Mouse (Mus musculus) CH12.LX (cell line): ENCODE data around the gene Hdlbp. TPM values are rescaled to one million over a fixed set of nuclear protein-coding genes. Genes with fewer than 3 reads are reported as not detected.

Experiments
- DNase-seq: peaks from one replicate; pipeline ENCODE4 v3.0.0-alpha.2; 2013; ENCODE audit errors: extremely low read depth
- H3K27ac ChIP-seq: 2 replicates; pipeline ENCODE4 v1.5.1; 2012; ENCODE audit warnings: low read depth, mild to moderate bottlenecking, control low read depth, moderate library complexity; ENCODE audit not compliant: insufficient read depth
- H3K27me3 ChIP-seq: replicated peaks from 2 replicates; pipeline ENCODE3; 2012; ENCODE audit warnings: inconsistent platforms
- H3K36me3 ChIP-seq, 2 experiments: replicated peaks in 1 of 2; 2 replicates each; pipeline versions ENCODE3 to v1.6.1; 2012; ENCODE audit warnings: inconsistent platforms in 1 of 2, low read length in 1 of 2, mild to moderate bottlenecking in 1 of 2, mixed read lengths in 1 of 2, moderate library complexity in 1 of 2; ENCODE audit not compliant: control insufficient read depth in 1 of 2, insufficient read depth in 1 of 2
- H3K4me1 ChIP-seq, 2 experiments: 2 replicates each; pipeline ENCODE4 v1.6.1; 2012; ENCODE audit warnings: inconsistent platforms in 1 of 2, moderate library complexity in 1 of 2; ENCODE audit not compliant: insufficient read depth in 2 of 2, control insufficient read depth in 1 of 2
- H3K4me2 ChIP-seq: 2 replicates; pipeline ENCODE4 v1.6.1; 2012; ENCODE audit warnings: low read depth, mild to moderate bottlenecking, control low read depth; ENCODE audit not compliant: poor library complexity, insufficient read depth, severe bottlenecking
- H3K4me3 ChIP-seq, 3 experiments: fragments of 150-350 bp in 1 of 3; sonication (generic) in 1 of 3; replicated peaks in 1 of 3; 2 replicates each; pipeline versions ENCODE3 to v1.5.1; 2011 to 2012; ENCODE audit warnings: low read depth in 2 of 3, low read length in 2 of 3, mild to moderate bottlenecking in 2 of 3, moderate library complexity in 2 of 3, control low read depth in 1 of 3, improper control_type of control experiment in 1 of 3, inconsistent platforms in 1 of 3, mixed read lengths in 1 of 3; ENCODE audit not compliant: poor library complexity in 1 of 3
- H3K79me2 ChIP-seq: replicated peaks from 2 replicates; pipeline ENCODE4 v1.6.1; 2012; ENCODE audit warnings: mild to moderate bottlenecking, moderate library complexity; ENCODE audit not compliant: control insufficient read depth, poor library complexity, insufficient read depth, severe bottlenecking; ENCODE audit errors: extremely low read depth
- H3K9ac ChIP-seq: 2 replicates; pipeline ENCODE4 v1.6.1; 2012; ENCODE audit warnings: low read depth, mild to moderate bottlenecking, control low read depth, moderate library complexity; ENCODE audit not compliant: insufficient read depth
- H3K9me3 ChIP-seq: replicated peaks from 2 replicates; pipeline ENCODE3; 2012; ENCODE audit warnings: low read length, inconsistent platforms, mixed read lengths
- BHLHE40 ChIP-seq: IDR thresholded peaks from 2 replicates; pipeline ENCODE4 v1.6.1; 2011; ENCODE audit warnings: mild to moderate bottlenecking, low read depth, low read length, improper control_type of control experiment
- CHD2 ChIP-seq: IDR thresholded peaks from 2 replicates; pipeline ENCODE4 v1.6.1; 2011; ENCODE audit warnings: low read length, improper control_type of control experiment
- CTCF ChIP-seq, 2 experiments: IDR thresholded peaks in 1 of 2; conservative IDR thresholded peaks in 1 of 2; 2 replicates each; pipeline ENCODE4 v1.5.1; 2011 to 2012; ENCODE audit warnings: low read depth in 2 of 2, low read length in 2 of 2, improper control_type of control experiment in 1 of 2, inconsistent platforms in 1 of 2, mild to moderate bottlenecking in 1 of 2, moderate library complexity in 1 of 2
- E2F4 ChIP-seq: IDR thresholded peaks from 2 replicates; pipeline ENCODE4 v1.6.1; 2011; ENCODE audit warnings: low read depth, low read length, improper control_type of control experiment; ENCODE audit not compliant: insufficient replicate concordance
- ELF1 ChIP-seq: IDR thresholded peaks from 2 replicates; pipeline ENCODE4 v1.6.1; 2014; ENCODE audit warnings: low read depth, mild to moderate bottlenecking, inconsistent platforms, low read length, improper control_type of control experiment
- EP300 ChIP-seq: IDR thresholded peaks from 2 replicates; pipeline ENCODE4 v1.6.1; 2011; ENCODE audit warnings: low read length, improper control_type of control experiment
- ETS1 ChIP-seq: conservative IDR thresholded peaks from 2 replicates; pipeline ENCODE4 v1.6.1; 2012; ENCODE audit warnings: low read depth, mild to moderate bottlenecking, inconsistent platforms, low read length, improper control_type of control experiment, moderate library complexity
- HCFC1 ChIP-seq: IDR thresholded peaks from 2 replicates; pipeline ENCODE4 v1.6.1; 2012; ENCODE audit warnings: low read depth, mild to moderate bottlenecking, inconsistent platforms, low read length, improper control_type of control experiment
- IRF4 ChIP-seq: IDR thresholded peaks from 2 replicates; pipeline ENCODE4 v1.6.1; 2014; ENCODE audit warnings: low read depth, mild to moderate bottlenecking, inconsistent platforms, low read length, improper control_type of control experiment
- KAT2A ChIP-seq: IDR thresholded peaks from 2 replicates; pipeline ENCODE4 v1.6.1; 2012; ENCODE audit warnings: low read length, improper control_type of control experiment, inconsistent platforms; ENCODE audit not compliant: insufficient replicate concordance
- MEF2A ChIP-seq: IDR thresholded peaks from 2 replicates; pipeline ENCODE4 v1.6.1; 2014; ENCODE audit warnings: low read depth, mild to moderate bottlenecking, inconsistent platforms, low read length, improper control_type of control experiment, borderline replicate concordance
- MYC ChIP-seq: IDR thresholded peaks from 2 replicates; pipeline ENCODE4 v1.6.1; 2011; ENCODE audit warnings: low read depth, mild to moderate bottlenecking, improper control_type of control experiment, low read length
- NELFE ChIP-seq: IDR thresholded peaks from 2 replicates; pipeline ENCODE4 v1.6.1; 2011; ENCODE audit warnings: low read depth, low read length, improper control_type of control experiment
- NRF1 ChIP-seq: IDR thresholded peaks from 2 replicates; pipeline ENCODE4 v1.6.1; 2014; ENCODE audit warnings: low read depth, mild to moderate bottlenecking, inconsistent platforms, low read length, improper control_type of control experiment, moderate library complexity
- RCOR1 ChIP-seq: conservative IDR thresholded peaks from 2 replicates; pipeline ENCODE4 v1.6.1; 2012; ENCODE audit warnings: low read depth, mild to moderate bottlenecking, inconsistent platforms, low read length, improper control_type of control experiment
- TBP ChIP-seq: conservative IDR thresholded peaks from 2 replicates; pipeline ENCODE4 v1.6.1; 2011; ENCODE audit warnings: low read depth, low read length, improper control_type of control experiment
- TCF12 ChIP-seq: IDR thresholded peaks from 2 replicates; pipeline ENCODE4 v1.6.1; 2014; ENCODE audit warnings: low read depth, mild to moderate bottlenecking, inconsistent platforms, low read length, improper control_type of control experiment
- USF1 ChIP-seq: IDR thresholded peaks from 2 replicates; pipeline ENCODE4 v1.6.1; 2014; ENCODE audit warnings: low read depth, mild to moderate bottlenecking, inconsistent platforms, low read length, improper control_type of control experiment
- USF2 ChIP-seq: conservative IDR thresholded peaks from 2 replicates; pipeline ENCODE4 v1.6.1; 2011; ENCODE audit warnings: low read depth, low read length, improper control_type of control experiment
- ZC3H11A ChIP-seq: IDR thresholded peaks from 2 replicates; pipeline ENCODE4 v1.6.1; 2012; ENCODE audit warnings: low read depth, mild to moderate bottlenecking, inconsistent platforms, low read length, improper control_type of control experiment
- ZKSCAN1 ChIP-seq: IDR thresholded peaks from 2 replicates; pipeline ENCODE4 v1.6.1; 2012; ENCODE audit warnings: low read depth, inconsistent platforms, low read length, improper control_type of control experiment, borderline replicate concordance
- ZNF384 ChIP-seq: IDR thresholded peaks from 2 replicates; pipeline ENCODE4 v1.6.1; 2012; ENCODE audit warnings: low read depth, low read length, improper control_type of control experiment, inconsistent platforms
- dilution Hi-C: fragments of 300-500 bp; cut with MboI; formaldehyde crosslinking; loops from 2 replicates; pipeline ENCODE4 v1.14.3; 2020; ENCODE audit warnings: low sequenced_read_pairs; ENCODE audit not compliant: extremely low pct_unique_long_range_greater_than_20kb, extremely low pct_ligation_motif_present
- in situ Hi-C: fragments of 300-500 bp; cut with MboI; formaldehyde crosslinking; loops from 3 replicates; pipeline ENCODE4 v1.14.3; 2019; ENCODE audit warnings: low sequenced_read_pairs, low pct_ligation_motif_present, low pct_unique_long_range_greater_than_20kb, mixed read lengths
- polyA plus RNA-seq: library from polyadenylated mRNA; unstranded; fragments of >175 nt; gene quantifications from 2 replicates; pipeline ENCODE4 v1.2.1, GENCODE M21; 2012; ENCODE audit warnings: low read depth; ENCODE audit not compliant: insufficient read length
- total RNA-seq, 2 experiments: library from RNA; depleted of rRNA; stranded (reverse); fragments of 300-350 nt in 1 of 2; fragments of >200 nt in 1 of 2; gene quantifications; 2 replicates each; pipeline ENCODE4 v1.2.3; 2012 to 2014

The Hdlbp gene
- total and polyA plus RNA-seq, 3 experiments: 106 to 178 (median 114) TPM

DNA sequence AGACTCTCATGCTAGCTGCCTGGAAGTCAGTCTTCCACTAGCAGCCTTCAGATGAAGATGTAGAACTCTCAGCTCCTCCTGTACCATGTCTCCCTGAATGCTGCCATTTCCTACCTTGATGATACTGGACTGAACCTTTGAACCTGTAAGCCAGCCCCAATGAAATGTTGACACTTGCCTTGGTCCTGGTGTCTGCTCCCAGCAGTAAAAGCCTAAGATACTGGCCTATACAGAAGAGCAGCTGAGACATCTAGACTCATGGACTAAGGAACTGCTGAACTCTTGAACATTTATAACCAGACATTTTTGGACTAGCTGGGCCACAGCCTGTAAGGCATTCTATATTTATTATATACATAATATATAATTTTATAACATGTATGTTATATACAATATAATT lies 13.5 kb downstream of the Hdlbp start:
- H3K9me3 ChIP-seq: no peaks in the 10 kb centered on the region
- no peak overlapping the region for H3K27ac ChIP-seq
- no peak overlapping the region for H3K9ac ChIP-seq
- no peaks in the 10 kb centered on the region for H3K27me3 ChIP-seq
- H3K4me3 ChIP-seq: no peak overlapping the region
- peaks cover 0 to 15% of the 10 kb centered on the region in 2 experiments; a peak in 2 of 4 replicates for H3K4me1 ChIP-seq
- dilution Hi-C loops (no loop called here), in situ Hi-C loops (no loop called here)
- H3K4me2 ChIP-seq: no peak overlapping the region
- DNase-seq: no peak
- TF ChIP-seq NELFE (no peak), ZNF384 (no peak), E2F4 (no peak), MYC (no peak), EP300 (no peak), CTCF (conservative IDR thresholded peaks at IDR 0.05 in 1 of 2, IDR thresholded peaks at IDR 0.05 in 1 of 2; ENCODE audit: low read depth in 2 of 2, low read length in 2 of 2) (no peak), USF2 (no peak), ZKSCAN1 (no peak), KAT2A (no peak), ETS1 (no peak)
- H3K36me3 ChIP-seq: peaks cover 0 to 30% of the 10 kb centered on the region in 2 experiments
- peaks cover 16% of the 10 kb centered on the region; the same call in 1 of the 2 replicates for H3K79me2 ChIP-seq

DNA sequence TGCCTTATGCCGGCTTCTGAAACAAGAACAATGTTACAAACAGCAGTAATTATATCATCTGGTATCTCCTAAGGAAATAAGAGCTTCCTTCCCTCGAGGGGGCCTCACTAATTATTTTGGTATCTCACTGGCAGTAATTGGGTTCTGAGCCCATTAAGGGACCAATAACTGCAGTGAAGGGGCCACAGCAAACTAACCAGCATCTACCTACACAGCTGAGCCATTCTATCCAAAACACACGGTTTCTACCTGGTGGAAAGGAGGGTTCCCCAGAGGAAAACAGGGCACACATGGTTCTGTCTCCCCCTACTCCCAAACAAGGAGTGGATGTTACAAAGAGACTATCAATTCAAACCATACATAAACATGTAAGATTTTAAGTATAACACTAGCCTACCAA lies 19.5 kb downstream of the Hdlbp start:
- H3K9me3 ChIP-seq: no peaks in the 10 kb centered on the region
- dilution Hi-C loops: no loop called here

DNA sequence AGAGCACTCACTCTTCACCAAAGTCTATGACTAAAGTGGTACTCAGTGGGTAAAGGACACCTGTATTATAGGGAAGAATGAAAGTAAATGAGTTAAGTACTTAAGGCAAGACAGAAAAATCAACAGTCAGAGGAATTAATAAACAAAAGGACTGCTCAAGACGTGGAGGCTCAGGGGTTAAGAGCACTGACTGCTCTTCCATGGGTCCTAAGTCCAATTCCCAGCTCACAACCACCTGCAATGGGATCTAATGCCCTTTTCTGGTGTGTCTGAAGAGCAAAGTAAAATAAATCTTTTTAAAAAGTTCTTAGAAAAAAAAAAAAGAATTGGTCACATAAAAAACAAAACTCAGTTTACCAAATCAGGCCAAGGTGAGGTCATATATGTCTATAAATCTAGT lies 20.3 kb downstream of the Hdlbp start:
- H3K4me1 ChIP-seq: peaks cover 0 to 13% of the 10 kb centered on the region in 2 experiments; a peak in 2 of 4 replicates
- no peak overlapping the region for H3K4me3 ChIP-seq
- TF ChIP-seq TBP (no peak), USF1 (no peak), NELFE (no peak)
- TF ChIP-seq, all 38 proteins: peak for 0
- no peak overlapping the region for H3K4me2 ChIP-seq
- H3K79me2 ChIP-seq: peaks cover 18% of the 10 kb centered on the region; the same call in 1 of the 2 replicates
- H3K36me3 ChIP-seq: peaks cover 0 to 12% of the 10 kb centered on the region in 2 experiments
- no peaks in the 10 kb centered on the region for H3K9me3 ChIP-seq
- H3K27ac ChIP-seq: no peak overlapping the region
- no peak for DNase-seq
- H3K9ac ChIP-seq: no peak overlapping the region
- in situ Hi-C loops: no loop called here
- no peaks in the 10 kb centered on the region for H3K27me3 ChIP-seq
- dilution Hi-C loops: no loop called here

More for the DNA sequence above, 19.5 kb downstream of the Hdlbp start:
- peaks cover 0 to 15% of the 10 kb centered on the region in 2 experiments; a peak in 2 of 4 replicates for H3K4me1 ChIP-seq
- H3K9ac ChIP-seq: no peak overlapping the region
- H3K4me3 ChIP-seq: no peak overlapping the region
- peaks cover 18% of the 10 kb centered on the region; the same call in 1 of the 2 replicates for H3K79me2 ChIP-seq
- peaks cover 0 to 14% of the 10 kb centered on the region in 2 experiments for H3K36me3 ChIP-seq
- DNase-seq: no peak
- no peak for TF ChIP-seq BHLHE40
- TF ChIP-seq IRF4: no peak
- TF ChIP-seq CHD2: no peak
- TF ChIP-seq E2F4: no peak
- TF ChIP-seq MEF2A: no peak
- TF ChIP-seq TCF12: no peak
- TF ChIP-seq ELF1: no peak
- TF ChIP-seq HCFC1: no peak
- TF ChIP-seq NRF1: no peak
- no peak for TF ChIP-seq ZC3H11A
- no peak for TF ChIP-seq EP300
- TF ChIP-seq RCOR1: no peak
- no peaks in the 10 kb centered on the region for H3K27me3 ChIP-seq
- H3K27ac ChIP-seq: no peak overlapping the region
- in situ Hi-C loops: no loop called here
- H3K4me2 ChIP-seq: no peak overlapping the region
